Mouse (Mus musculus) lung, postnatal 36 days (tissue): ENCODE measurements around the gene A930017K11Rik.

Experiments
- DNase-seq: peaks from one replicate; pipeline ENCODE4 v3.0.0; 2022; ENCODE audit warnings: mixed read lengths

The A930017K11Rik gene

GRCm38 (mm10) chr17:25922120-25922519, 30.2 kb downstream of the A930017K11Rik start:
- no peak for DNase-seq

DNA sequence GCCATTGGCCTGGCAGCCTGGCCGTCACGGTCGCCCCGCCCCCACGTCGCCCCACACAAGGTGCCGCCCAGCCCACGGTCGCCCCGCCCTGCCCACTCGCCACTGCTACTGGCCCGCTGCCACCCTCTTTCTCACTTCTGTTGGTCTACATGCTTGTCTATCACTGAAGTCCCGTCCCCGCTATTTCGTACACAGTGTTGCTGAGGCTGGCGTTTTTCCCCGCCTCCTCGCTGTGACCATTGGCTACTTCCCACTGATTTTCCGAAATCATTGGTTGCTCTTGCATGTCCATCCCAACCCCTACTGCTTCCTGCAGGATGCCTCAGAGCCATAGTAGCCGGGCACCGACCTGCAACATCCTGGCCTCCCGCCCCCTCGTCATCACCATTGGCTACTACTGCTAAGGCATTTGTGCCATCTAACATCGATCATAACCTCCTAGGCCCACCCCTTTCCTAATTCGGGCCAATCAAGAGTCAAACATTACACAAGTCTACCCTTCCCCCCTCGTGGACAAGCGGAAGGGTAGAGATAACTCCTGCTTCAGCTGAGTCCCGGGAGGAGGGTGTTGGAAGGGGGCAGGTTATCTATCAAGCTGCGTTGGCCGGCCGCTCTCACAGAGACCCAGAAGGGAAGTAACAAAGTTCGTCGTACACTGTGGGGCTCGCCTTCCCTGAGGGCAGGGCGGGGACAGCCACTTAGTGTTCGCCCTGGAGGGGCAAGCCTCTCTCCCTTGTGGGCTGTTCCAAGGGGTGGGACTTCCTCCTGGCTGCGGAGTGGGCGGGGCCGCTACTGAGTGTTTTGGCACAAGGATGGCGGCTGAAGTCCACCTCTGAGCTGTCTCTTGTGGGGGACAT, 32.4 kb downstream of the A930017K11Rik start:
- DNase-seq = peak; percentile 100

DNA sequence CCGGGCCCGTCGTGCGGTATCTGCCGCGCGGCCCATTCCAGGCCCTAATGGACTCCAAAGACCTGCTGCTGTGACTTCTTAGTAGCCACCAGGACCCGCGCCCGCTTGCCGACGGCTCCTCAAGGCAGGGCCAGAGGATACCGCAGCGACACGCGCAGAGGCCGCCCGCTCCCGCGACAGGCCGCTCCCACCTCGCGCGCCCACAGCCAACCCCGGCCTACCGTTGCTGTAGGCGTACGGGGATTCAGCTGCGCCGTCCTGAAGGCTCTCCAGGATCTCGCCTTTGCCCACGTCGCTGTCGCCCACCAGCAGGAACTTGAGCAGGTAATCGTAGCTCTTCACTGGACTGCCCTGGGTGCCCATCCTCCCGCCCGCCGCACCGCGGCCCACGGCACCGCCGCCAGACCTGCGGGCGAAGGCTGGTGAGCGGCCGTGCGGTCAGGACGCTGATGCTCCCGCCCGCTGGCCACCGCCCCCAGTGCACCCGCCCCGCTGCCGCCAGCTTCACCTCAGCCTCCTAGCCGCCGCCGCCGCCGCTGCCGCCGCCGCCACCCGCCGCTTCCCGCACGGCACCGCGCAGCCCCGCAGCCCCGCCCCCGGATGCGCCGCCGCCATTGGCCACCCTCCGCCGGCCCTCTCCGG, 33.1 kb downstream of the A930017K11Rik start, which contains the start of gene Rab40c:
Rab40c (minus strand) TSS at position 584 of the 642 bp plus-strand sequence.
- peak; percentile 28 for DNase-seq

DNA sequence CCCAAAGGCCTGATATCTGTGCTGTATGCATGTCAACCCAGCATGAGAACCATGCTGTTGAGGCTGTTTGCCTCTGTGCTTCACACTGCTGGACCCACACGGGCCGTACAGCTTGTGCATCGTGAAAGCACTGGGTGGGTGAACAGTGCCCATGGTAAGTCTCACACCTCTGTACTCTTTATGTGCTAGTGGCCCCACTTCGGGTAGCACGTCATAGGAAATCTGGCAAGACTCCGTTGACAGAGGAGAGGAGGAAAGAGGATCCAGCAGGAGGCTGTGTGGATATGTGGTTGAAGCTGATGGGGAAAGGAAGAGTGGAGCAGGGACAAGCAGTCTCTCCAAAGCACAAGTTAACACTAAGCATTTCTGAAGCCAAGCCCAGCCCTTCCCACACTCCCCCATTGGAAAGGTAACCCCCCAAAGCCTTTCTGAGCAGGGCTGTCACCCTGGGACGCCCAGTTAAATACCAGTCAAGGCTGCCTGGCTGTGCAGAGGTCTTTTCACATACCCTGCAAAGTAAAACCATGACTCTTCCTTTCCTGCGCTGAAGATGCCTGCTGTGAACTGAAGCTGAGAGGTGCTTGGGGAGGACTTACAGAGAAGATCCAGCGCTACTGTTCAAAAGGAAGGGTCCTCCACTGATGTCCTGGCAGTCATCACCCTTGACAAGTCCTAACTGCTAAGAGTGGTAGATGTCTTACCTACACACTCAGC, 34.2 kb downstream of the A930017K11Rik start:
- DNase-seq = no peak

- DNase-seq = no peak
Observed at GRCm38 (mm10) chr17:25916931-25917647, 35.3 kb downstream of the A930017K11Rik start.

GRCm38 (mm10) chr17:25914295-25914694, 38.1 kb downstream of the A930017K11Rik start:
- DNase-seq = no peak

DNA sequence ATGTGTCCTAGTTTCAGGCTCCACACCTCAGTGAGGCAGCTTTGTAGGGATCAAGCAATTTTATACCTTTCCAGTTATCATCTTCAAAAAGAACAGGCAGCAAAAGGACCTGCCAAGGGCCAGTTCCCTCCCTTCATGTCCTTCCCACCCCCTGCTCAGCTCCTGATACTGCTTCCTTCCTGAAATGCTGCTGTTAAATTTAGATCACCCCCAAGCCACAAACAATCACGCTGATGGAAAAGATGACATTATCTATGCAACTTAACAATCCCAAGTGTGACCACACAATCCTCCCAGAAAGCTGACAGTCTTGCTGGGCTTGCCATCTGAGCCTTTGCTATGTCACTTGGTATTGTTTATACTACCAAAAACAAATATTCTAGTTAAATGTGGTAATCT, 38.5 kb downstream of the A930017K11Rik start:
- DNase-seq = peak; percentile 54

GRCm38 (mm10) chr17:25913186-25913876, 39.0 kb downstream of the A930017K11Rik start:
- DNase-seq = peak; percentile 70

- DNase-seq = peak; percentile 61
Observed at GRCm38 (mm10) chr17:25911816-25912215, 40.5 kb downstream of the A930017K11Rik start.

GRCm38 (mm10) chr17:25907640-25908039, 44.7 kb downstream of the A930017K11Rik start:
- no peak for DNase-seq

DNA sequence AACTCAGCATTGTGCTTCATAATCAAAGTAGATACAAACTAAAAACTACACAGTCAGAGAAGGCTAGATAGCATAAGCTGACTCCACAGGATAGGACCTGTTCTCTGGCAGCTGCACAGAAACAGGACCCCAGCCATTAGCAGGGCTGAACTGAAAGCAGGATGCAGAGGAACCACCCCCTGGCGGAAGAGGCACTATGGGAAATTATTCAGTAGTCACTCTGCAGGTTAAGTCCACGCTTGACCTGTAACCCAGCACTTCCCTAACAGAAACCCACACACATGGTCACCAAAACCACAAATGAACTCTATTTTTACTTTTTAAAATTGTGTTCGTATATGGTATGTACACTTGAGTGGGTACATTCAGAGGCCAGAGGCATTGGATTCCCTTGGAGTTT, 49.3 kb downstream of the A930017K11Rik start:
- no peak for DNase-seq

DNA sequence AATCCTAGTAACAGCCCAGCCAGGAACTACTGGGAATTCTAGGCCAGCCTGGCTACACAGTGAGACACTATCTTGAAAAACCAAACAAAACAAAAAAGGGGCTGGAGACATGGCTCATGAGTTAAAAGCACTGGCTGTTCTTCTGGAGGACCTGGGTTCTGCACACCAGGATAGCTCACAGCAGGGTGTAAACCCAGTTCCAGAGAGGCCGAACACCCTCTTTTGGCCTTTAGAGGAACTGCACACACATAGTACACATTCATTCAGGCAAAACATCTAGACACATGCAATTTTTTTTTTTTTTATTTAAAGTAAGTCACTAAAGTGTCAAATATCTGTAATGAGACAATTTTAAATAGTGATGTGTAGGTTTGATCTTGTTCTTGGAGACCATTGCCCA, 52.2 kb downstream of the A930017K11Rik start:
- DNase-seq = no peak
